ENCODE assay signal across 8 mouse cellular contexts in genomic region chr10:81542727-81543460, GRCm38 (mm10). TPM values are rescaled to one million over a fixed set of nuclear protein-coding genes. Genes with fewer than 3 reads are reported as not detected.
DNase-seq lines count a peak whose midpoint lies in the region; ATAC-seq and TF ChIP-seq lines count a peak whose summit lies in the region.

No protein-coding gene starts in this region.

- peaks cover 20% of the 10 kb centered on the region for H3K36me3 ChIP-seq in kidney, embryonic 15.5 days
- 0 out of 2 replicates have a peak, but pooled peaks cover 20% of the 10 kb centered on the region for H3K36me3 ChIP-seq in embryonic facial prominence, embryonic 14.5 days (ENCODE audit: control insufficient read depth, insufficient read depth, low read length)
- peaks cover 20% of the 10 kb centered on the region for H3K36me3 ChIP-seq in intestine, embryonic 14.5 days (ENCODE audit: control insufficient read depth, insufficient read depth, low read length)
- H3K36me3 ChIP-seq in midbrain, postnatal 0 days (ENCODE audit: insufficient read depth, low read length): no peaks in the 10 kb centered on the region; the same call in 1 of the 2 replicates

- peaks cover 37% of the 10 kb centered on the region for H3K4me1 ChIP-seq in kidney, embryonic 15.5 days
- H3K4me1 ChIP-seq in embryonic facial prominence, embryonic 14.5 days (ENCODE audit: control insufficient read depth, insufficient read depth, low read length): peaks cover 10% of the 10 kb centered on the region
- peaks cover 36% of the 10 kb centered on the region for H3K4me1 ChIP-seq in intestine, embryonic 14.5 days (replicated peaks; ENCODE audit: control insufficient read depth, insufficient read depth, low read length)
- H3K4me1 ChIP-seq in midbrain, postnatal 0 days (ENCODE audit: insufficient read depth, low read length): peaks cover 20% of the 10 kb centered on the region

- no peaks in the 10 kb centered on the region for H3K27me3 ChIP-seq in kidney, embryonic 15.5 days
- H3K27me3 ChIP-seq in embryonic facial prominence, embryonic 14.5 days (replicated peaks; ENCODE audit: control insufficient read depth, insufficient read depth, low read length): no peaks in the 10 kb centered on the region
- H3K27me3 ChIP-seq in intestine, embryonic 14.5 days (replicated peaks; ENCODE audit: control insufficient read depth, insufficient read depth, low read length): no peaks in the 10 kb centered on the region
- H3K27me3 ChIP-seq in midbrain, postnatal 0 days (ENCODE audit: insufficient read depth, low read length): no peaks in the 10 kb centered on the region

- peak overlapping the region; percentile 98 for H3K4me3 ChIP-seq in kidney, embryonic 15.5 days (replicated peaks)
- H3K4me3 ChIP-seq in embryonic facial prominence, embryonic 14.5 days (ENCODE audit: low read depth, low read length): peak overlapping the region; percentile 91; the same call in 1 of the 2 replicates
- H3K4me3 ChIP-seq in intestine, embryonic 14.5 days (ENCODE audit: low read depth, low read length): peak overlapping the region; percentile 91; the same call in 1 of the 2 replicates
- peak overlapping the region; percentile 95 for H3K4me3 ChIP-seq in midbrain, postnatal 0 days (ENCODE audit: low read depth, low read length)

- WGBS in kidney, embryonic 15.5 days: 71% methylated on average over 7 of the region's 7 CpGs
- WGBS in embryonic facial prominence, embryonic 14.5 days: 66% methylated on average over 6 of the region's 7 CpGs
- 64% methylated on average over 7 of the region's 7 CpGs for WGBS in intestine, embryonic 14.5 days
- WGBS in midbrain, postnatal 0 days: 72% methylated on average over 7 of the region's 7 CpGs

- TF ChIP-seq CTCF in midbrain, postnatal 0 days (IDR thresholded peaks at IDR 0.05): no peak

- no peak for ATAC-seq in kidney, embryonic 15.5 days (replicated peaks; ENCODE audit: low FRiP score)
- no peak for ATAC-seq in embryonic facial prominence, embryonic 14.5 days (ENCODE audit: low read depth)
- ATAC-seq in intestine, embryonic 14.5 days (replicated peaks; ENCODE audit: low FRiP score, low TSS enrichment, low read depth): no peak
- no peak for ATAC-seq in midbrain, postnatal 0 days (ENCODE audit: low FRiP score)

- H3K27ac ChIP-seq in kidney, embryonic 15.5 days: no peak overlapping the region
- no peak overlapping the region for H3K27ac ChIP-seq in embryonic facial prominence, embryonic 14.5 days (replicated peaks; ENCODE audit: low read depth, low read length)
- H3K27ac ChIP-seq in intestine, embryonic 14.5 days (ENCODE audit: low read depth): no peak overlapping the region
- no peak overlapping the region for H3K27ac ChIP-seq in midbrain, postnatal 0 days (ENCODE audit: low read depth, low read length)

- H3K9me3 ChIP-seq in kidney, embryonic 15.5 days (replicated peaks): no peaks in the 10 kb centered on the region
- no peaks in the 10 kb centered on the region for H3K9me3 ChIP-seq in embryonic facial prominence, embryonic 14.5 days (ENCODE audit: control insufficient read depth, low read length)
- no peaks in the 10 kb centered on the region for H3K9me3 ChIP-seq in intestine, embryonic 14.5 days (ENCODE audit: control insufficient read depth, low read length)
- no peaks in the 10 kb centered on the region for H3K9me3 ChIP-seq in midbrain, postnatal 0 days (ENCODE audit: low read length)

- no peak for DNase-seq in kidney, adult 9 months
- DNase-seq in embryonic facial prominence, embryonic 14.5 days (ENCODE audit: low spot score): no peak
- DNase-seq in intestine, embryonic 14.5 days (ENCODE audit: low spot score): no peak
- DNase-seq in midbrain, postnatal 0 days (ENCODE audit: low spot score): no peak
- no peak for DNase-seq in adrenal gland, adult 8-10 months
- DNase-seq in MN1 (ENCODE audit: low spot score): no peak
- DNase-seq in urinary bladder, adult 18-20 months (ENCODE audit: low spot score in 2 of 2): no peak

- H3K9ac ChIP-seq in kidney, embryonic 15.5 days: peak overlapping the region; percentile 95
- H3K9ac ChIP-seq in embryonic facial prominence, embryonic 14.5 days (ENCODE audit: low read depth, low read length): peak overlapping the region; percentile 94
- peak overlapping the region; percentile 90 for H3K9ac ChIP-seq in intestine, embryonic 14.5 days (ENCODE audit: low read length)
- H3K9ac ChIP-seq in midbrain, postnatal 0 days (replicated peaks; ENCODE audit: low read length, poor library complexity, severe bottlenecking): peak overlapping the region; percentile 93

- peak overlapping the region; percentile 88 for H3K4me2 ChIP-seq in kidney, embryonic 15.5 days
- H3K4me2 ChIP-seq in embryonic facial prominence, embryonic 14.5 days (ENCODE audit: low read depth, low read length): peak overlapping the region; percentile 94
- H3K4me2 ChIP-seq in intestine, embryonic 14.5 days (ENCODE audit: low read length): peak overlapping the region; percentile 95
- peak overlapping the region; percentile 94 for H3K4me2 ChIP-seq in midbrain, postnatal 0 days (ENCODE audit: low read depth, low read length, poor library complexity, severe bottlenecking)

RNA-seq across cellular contexts. Expression of gene Gna11, which starts 2.1 kb away (rescaled TPM):
- 79.0 and 88.6 TPM in 2 replicates for polyA plus RNA-seq in kidney, embryonic 15.5 days (2015; fragmentation: Nextera tagmentation; extraction: Ambion mirVana)
- 87.7 and 88.4 TPM in 2 replicates for polyA plus RNA-seq in embryonic facial prominence, embryonic 14.5 days (2014; fragmentation: Nextera tagmentation; extraction: Ambion mirVana)
- 145 and 171 TPM in 2 replicates for polyA plus RNA-seq in intestine, embryonic 14.5 days (2014; fragmentation: Nextera tagmentation; extraction: Ambion mirVana)
- total RNA-seq in midbrain, postnatal 0 days (2014; rRNA removed): 108 and 130 TPM in 2 replicates
- 107 and 108 TPM in 2 replicates for polyA plus RNA-seq in midbrain, postnatal 0 days (2015; fragmentation: Nextera tagmentation; extraction: Ambion mirVana)
- 100 to 1,000 TPM in 2 of 4 experiments, 10 to 100 TPM in 2; 90.2 to 105 (median 98.1) TPM for total RNA-seq in adrenal gland, adult 8-10 months (2022)

RNA-seq across cellular contexts. Expression of gene Aes, which starts 16.4 kb away (rescaled TPM):
- 535 and 630 TPM in 2 replicates for polyA plus RNA-seq in kidney, embryonic 15.5 days (2015; fragmentation: Nextera tagmentation; extraction: Ambion mirVana)
- polyA plus RNA-seq in embryonic facial prominence, embryonic 14.5 days (2014; fragmentation: Nextera tagmentation; extraction: Ambion mirVana): 387 and 412 TPM in 2 replicates
- 395 and 515 TPM in 2 replicates for polyA plus RNA-seq in intestine, embryonic 14.5 days (2014; fragmentation: Nextera tagmentation; extraction: Ambion mirVana)
- total RNA-seq in midbrain, postnatal 0 days (2014; rRNA removed): 539 and 662 TPM in 2 replicates
- polyA plus RNA-seq in midbrain, postnatal 0 days (2015; fragmentation: Nextera tagmentation; extraction: Ambion mirVana): 805 and 854 TPM in 2 replicates
- total RNA-seq in adrenal gland, adult 8-10 months (2022): 1,000 to 10,000 TPM in 3 of 4 experiments, 100 to 1,000 TPM in 1; 989 to 1,424 (median 1,166) TPM

RNA-seq across cellular contexts. Expression of gene Gna15, which starts 18.9 kb away (rescaled TPM):
- polyA plus RNA-seq in kidney, embryonic 15.5 days (2015; fragmentation: Nextera tagmentation; extraction: Ambion mirVana): 0.89 and 1.00 TPM in 2 replicates
- polyA plus RNA-seq in embryonic facial prominence, embryonic 14.5 days (2014; fragmentation: Nextera tagmentation; extraction: Ambion mirVana): 3.1 and 4.5 TPM in 2 replicates
- polyA plus RNA-seq in intestine, embryonic 14.5 days (2014; fragmentation: Nextera tagmentation; extraction: Ambion mirVana): 0.73 and 0.84 TPM in 2 replicates
- 0.94 and 2.1 TPM in 2 replicates for total RNA-seq in midbrain, postnatal 0 days (2014; rRNA removed)
- polyA plus RNA-seq in midbrain, postnatal 0 days (2015; fragmentation: Nextera tagmentation; extraction: Ambion mirVana): 1.1 and 1.2 TPM in 2 replicates
- total RNA-seq in adrenal gland, adult 8-10 months (2022): 1 to 10 TPM in 3 of 4 experiments, under 1 TPM in 1; 0.70 to 2.2 (median 1.6) TPM

RNA-seq across cellular contexts. Expression of gene Tle2, which starts 31.5 kb away (rescaled TPM):
- 39.3 and 45.6 TPM in 2 replicates for polyA plus RNA-seq in kidney, embryonic 15.5 days (2015; fragmentation: Nextera tagmentation; extraction: Ambion mirVana)
- 30.2 and 39.4 TPM in 2 replicates for polyA plus RNA-seq in embryonic facial prominence, embryonic 14.5 days (2014; fragmentation: Nextera tagmentation; extraction: Ambion mirVana)
- polyA plus RNA-seq in intestine, embryonic 14.5 days (2014; fragmentation: Nextera tagmentation; extraction: Ambion mirVana): 15.8 and 17.8 TPM in 2 replicates
- total RNA-seq in midbrain, postnatal 0 days (2014; rRNA removed): 31.2 and 35.6 TPM in 2 replicates
- 56.8 and 57.3 TPM in 2 replicates for polyA plus RNA-seq in midbrain, postnatal 0 days (2015; fragmentation: Nextera tagmentation; extraction: Ambion mirVana)
- 100 to 1,000 TPM in 2 of 4 experiments, 10 to 100 TPM in 2; 50.6 to 211 (median 117) TPM for total RNA-seq in adrenal gland, adult 8-10 months (2022)

RNA-seq across cellular contexts. Expression of gene S1pr4, which starts 43.0 kb away (rescaled TPM):
- polyA plus RNA-seq in kidney, embryonic 15.5 days (2015; fragmentation: Nextera tagmentation; extraction: Ambion mirVana): 1.2 and 1.4 TPM in 2 replicates
- 0.65 and 0.73 TPM in 2 replicates for polyA plus RNA-seq in embryonic facial prominence, embryonic 14.5 days (2014; fragmentation: Nextera tagmentation; extraction: Ambion mirVana)
- 0.53 and 0.65 TPM in 2 replicates for polyA plus RNA-seq in intestine, embryonic 14.5 days (2014; fragmentation: Nextera tagmentation; extraction: Ambion mirVana)
- 0.09 and 0.16 TPM in 2 replicates for total RNA-seq in midbrain, postnatal 0 days (2014; rRNA removed)
- polyA plus RNA-seq in midbrain, postnatal 0 days (2015; fragmentation: Nextera tagmentation; extraction: Ambion mirVana): 0.40 and 0.41 TPM in 2 replicates
- 1 to 10 TPM in 2 of 4 experiments, under 1 TPM in 2; 0.56 to 1.7 (median 0.92) TPM for total RNA-seq in adrenal gland, adult 8-10 months (2022)
